Mouse (Mus musculus) megakaryocyte, embryonic 14.5 days (primary cell): ENCODE measurements around the gene Tmem108. TPM values are rescaled to one million over a fixed set of nuclear protein-coding genes. Genes with fewer than 3 reads are reported as not detected.
A peak's percentile ranks its signal among the peaks of the same experiment; 100 is the strongest.

ENCODE experiments used
- H3K27me3 ChIP-seq: replicated peaks from 2 replicates; pipeline ENCODE3; 2012; ENCODE audit warnings: inconsistent platforms
- H3K36me3 ChIP-seq: replicated peaks from 2 replicates; pipeline ENCODE3; 2012; ENCODE audit warnings: low read length, inconsistent platforms, mixed read lengths
- H3K4me1 ChIP-seq: 2 replicates; pipeline ENCODE4 v1.6.1; 2012; ENCODE audit warnings: inconsistent platforms
- H3K4me3 ChIP-seq: replicated peaks from 2 replicates; pipeline ENCODE3; 2012; ENCODE audit warnings: moderate library complexity, mild to moderate bottlenecking, inconsistent platforms
- H3K9me3 ChIP-seq: 2 replicates; pipeline ENCODE4 v1.6.1; 2012; ENCODE audit warnings: inconsistent platforms
- FLI1 ChIP-seq: IDR thresholded peaks from 2 replicates; pipeline ENCODE4 v1.6.1; 2012; ENCODE audit warnings: low read length, inconsistent platforms, mixed read lengths
- GATA1 ChIP-seq: IDR thresholded peaks from 3 replicates; pipeline ENCODE4 v1.6.1; 2012; ENCODE audit warnings: mixed read lengths, low read length, inconsistent platforms, borderline replicate concordance
- polyA plus RNA-seq: library from polyadenylated mRNA; stranded (reverse); fragments of >175 nt; gene quantifications from 2 replicates; pipeline ENCODE4 v1.2.3, GENCODE M21; 2012; ENCODE audit warnings: low replicate concordance; ENCODE audit not compliant: insufficient read depth

Gene Tmem108
- polyA plus RNA-seq, 1 experiment, result 0.23 TPM

- no peak for TF ChIP-seq FLI1
- Histone ChIP-seq H3K4me1 (no peaks in the 10 kb centered on the region), H3K9me3 (peaks cover 25% of the 10 kb centered on the region), H3K36me3 (no peaks in the 10 kb centered on the region), H3K27me3 (no peaks in the 10 kb centered on the region), H3K4me3 (no peak overlapping the region)
Measured at GRCm38 (mm10) chr9:103692699-103693098, 68.9 kb downstream of the Tmem108 start.

GRCm38 (mm10) chr9:103691847-103692246, 69.8 kb downstream of the Tmem108 start:
- Histone ChIP-seq H3K4me1 (no peaks in the 10 kb centered on the region), H3K27me3 (no peaks in the 10 kb centered on the region), H3K36me3 (no peaks in the 10 kb centered on the region), H3K4me3 (no peak overlapping the region), H3K9me3 (peaks cover 23% of the 10 kb centered on the region)
- TF ChIP-seq GATA1, result no peak
- no peak for TF ChIP-seq FLI1

- H3K4me3 ChIP-seq, result no peak overlapping the region
- H3K27me3 ChIP-seq, result no peaks in the 10 kb centered on the region
- peaks cover 17% of the 10 kb centered on the region for H3K9me3 ChIP-seq
- H3K4me1 ChIP-seq, result no peaks in the 10 kb centered on the region
- H3K36me3 ChIP-seq, result no peaks in the 10 kb centered on the region
- TF ChIP-seq FLI1, result no peak
Measured at GRCm38 (mm10) chr9:103690446-103690845, 71.2 kb downstream of the Tmem108 start.

- TF ChIP-seq GATA1 (no peak), FLI1 (no peak)
- no peaks in the 10 kb centered on the region for H3K4me1 ChIP-seq
- H3K4me3 ChIP-seq, result no peak overlapping the region
- H3K36me3 ChIP-seq, result no peaks in the 10 kb centered on the region
- H3K27me3 ChIP-seq, result no peaks in the 10 kb centered on the region
- peaks cover 13% of the 10 kb centered on the region for H3K9me3 ChIP-seq
Measured at GRCm38 (mm10) chr9:103689697-103690096, 71.9 kb downstream of the Tmem108 start.

- Histone ChIP-seq H3K36me3 (no peaks in the 10 kb centered on the region), H3K4me3 (no peak overlapping the region), H3K27me3 (no peaks in the 10 kb centered on the region), H3K4me1 (no peaks in the 10 kb centered on the region), H3K9me3 (peaks cover 18% of the 10 kb centered on the region)
- TF ChIP-seq GATA1, result no peak
- no peak for TF ChIP-seq FLI1
Measured at GRCm38 (mm10) chr9:103689006-103689405, 72.6 kb downstream of the Tmem108 start.

GRCm38 (mm10) chr9:103687130-103687529, 74.5 kb downstream of the Tmem108 start:
- H3K4me3 ChIP-seq, result no peak overlapping the region
- no peak for TF ChIP-seq GATA1
- TF ChIP-seq FLI1, result no peak
- H3K27me3 ChIP-seq, result no peaks in the 10 kb centered on the region
- no peaks in the 10 kb centered on the region for H3K4me1 ChIP-seq
- H3K36me3 ChIP-seq, result no peaks in the 10 kb centered on the region
- H3K9me3 ChIP-seq, result peaks cover 11% of the 10 kb centered on the region

GRCm38 (mm10) chr9:103681741-103682330, 79.8 kb downstream of the Tmem108 start:
- peaks cover 7% of the 10 kb centered on the region; the same call in 1 of the 2 replicates for H3K4me1 ChIP-seq
- peaks cover 2% of the 10 kb centered on the region for H3K27me3 ChIP-seq
- H3K9me3 ChIP-seq, result peaks cover 7% of the 10 kb centered on the region
- H3K36me3 ChIP-seq, result no peaks in the 10 kb centered on the region
- H3K4me3 ChIP-seq, result no peak overlapping the region
- TF ChIP-seq GATA1 (no peak), FLI1 (no peak)

- no peaks in the 10 kb centered on the region for H3K9me3 ChIP-seq
- peaks cover 7% of the 10 kb centered on the region; the same call in 1 of the 2 replicates for H3K4me1 ChIP-seq
- peaks cover 4% of the 10 kb centered on the region for H3K27me3 ChIP-seq
- H3K36me3 ChIP-seq, result no peaks in the 10 kb centered on the region
- no peak for TF ChIP-seq FLI1
- no peak for TF ChIP-seq GATA1
- H3K4me3 ChIP-seq, result no peak overlapping the region
Measured at GRCm38 (mm10) chr9:103679234-103679633, 82.4 kb downstream of the Tmem108 start.

- Histone ChIP-seq H3K9me3 (no peaks in the 10 kb centered on the region), H3K27me3 (peaks cover 4% of the 10 kb centered on the region), H3K36me3 (no peaks in the 10 kb centered on the region), H3K4me1 (peaks cover 7% of the 10 kb centered on the region; the same call in 1 of the 2 replicates), H3K4me3 (peak overlapping the region; percentile 46)
- TF ChIP-seq FLI1, result no peak
Measured at GRCm38 (mm10) chr9:103678531-103679060, 83.0 kb downstream of the Tmem108 start.

GRCm38 (mm10) chr9:103677811-103678210, 83.8 kb downstream of the Tmem108 start:
- no peaks in the 10 kb centered on the region for H3K9me3 ChIP-seq
- H3K36me3 ChIP-seq, result no peaks in the 10 kb centered on the region
- peaks cover 4% of the 10 kb centered on the region for H3K27me3 ChIP-seq
- TF ChIP-seq GATA1, result no peak
- no peak for TF ChIP-seq FLI1
- H3K4me1 ChIP-seq, result peaks cover 7% of the 10 kb centered on the region; the same call in 1 of the 2 replicates
- H3K4me3 ChIP-seq, result no peak overlapping the region
